Mouse (Mus musculus) embryonic facial prominence, embryonic 15.5 days (tissue): ENCODE measurements around the gene Tll2. TPM values are rescaled to one million over a fixed set of nuclear protein-coding genes. Genes with fewer than 3 reads are reported as not detected.

Experiments used
- ATAC-seq: fragments of 200-750 bp; cut with Nextera tagmentation; 2 replicates; pipeline ENCODE4 v1.8.0; 2017; ENCODE audit warnings: low read depth, moderate TSS enrichment; ENCODE audit not compliant: insufficient number of reproducible peaks, low FRiP score, low TSS enrichment
- H3K27ac ChIP-seq: fragments of 300-500 bp; sonication (generic); replicated peaks from 2 replicates; pipeline ENCODE4 v1.5.1; 2015; ENCODE audit warnings: mild to moderate bottlenecking, inconsistent platforms
- H3K27me3 ChIP-seq: fragments of 300-500 bp; sonication (generic); 2 replicates; pipeline ENCODE4 v1.6.1; 2015; ENCODE audit warnings: inconsistent platforms
- H3K36me3 ChIP-seq: fragments of 300-500 bp; sonication (generic); 2 replicates; pipeline ENCODE4 v1.6.1; 2015; ENCODE audit warnings: mild to moderate bottlenecking, inconsistent platforms
- H3K4me1 ChIP-seq: fragments of 300-500 bp; sonication (generic); 2 replicates; pipeline ENCODE4 v1.6.1; 2015; ENCODE audit warnings: inconsistent platforms
- H3K4me2 ChIP-seq: fragments of 300-500 bp; sonication (generic); replicated peaks from 2 replicates; pipeline ENCODE4 v1.6.1; 2015; ENCODE audit warnings: mild to moderate bottlenecking, inconsistent platforms
- H3K4me3 ChIP-seq: fragments of 300-500 bp; sonication (generic); replicated peaks from 2 replicates; pipeline ENCODE4 v1.5.1; 2015; ENCODE audit warnings: mild to moderate bottlenecking, inconsistent platforms
- H3K9ac ChIP-seq: fragments of 300-500 bp; sonication (generic); 2 replicates; pipeline ENCODE4 v1.6.1; 2015; ENCODE audit warnings: inconsistent platforms
- H3K9me3 ChIP-seq: fragments of 300-500 bp; sonication (generic); replicated peaks from 2 replicates; pipeline ENCODE4 v1.6.1; 2016; ENCODE audit warnings: inconsistent platforms
- WGBS: fragments of 180-500 bp; shearing (Covaris S2); methylation state at CpG from one replicate; pipeline ENCODE4 v1.1.7; 2015; 5-methylcytosine and 5-hydroxymethylcytosine counted together
- polyA plus RNA-seq: library from polyadenylated mRNA; unstranded; fragments of >200 nt; fragmentation: Nextera tagmentation; extraction: Ambion mirVana; gene quantifications from 2 replicates; pipeline ENCODE4 v1.2.1, GENCODE M21; 2015

Tll2 gene
- polyA plus RNA-seq, 1 experiment from 2014 or later: 0.76 TPM

DNA sequence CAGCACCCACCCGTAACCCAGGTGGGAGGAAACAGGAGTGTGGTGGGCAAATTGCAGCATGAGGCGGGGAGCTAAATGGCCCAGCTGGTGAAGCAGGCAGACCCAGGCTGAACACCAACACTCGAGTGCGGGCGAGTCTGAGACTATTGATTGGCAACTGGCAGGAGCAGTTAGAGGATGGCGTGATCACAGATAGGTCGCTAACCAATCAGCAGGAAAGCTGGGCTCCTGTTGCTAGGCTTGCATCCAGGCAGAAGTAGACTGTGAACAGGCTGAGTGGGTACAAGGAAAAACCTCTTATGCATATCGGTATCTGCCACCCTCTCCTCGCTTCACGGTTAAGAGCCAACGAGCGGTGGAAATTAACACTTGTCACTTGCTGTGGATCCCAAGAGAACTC, 9.0 kb downstream of the Tll2 start:
- Histone ChIP-seq H3K9ac (no peak overlapping the region), H3K4me3 (no peak overlapping the region), H3K27ac (no peak overlapping the region), H3K9me3 (no peaks in the 10 kb centered on the region), H3K27me3 (no peaks in the 10 kb centered on the region; the same call in 1 of the 2 replicates), H3K4me1 (no peaks in the 10 kb centered on the region), H3K36me3 (no peaks in the 10 kb centered on the region), H3K4me2 (no peak overlapping the region)
- no peak for ATAC-seq
- 82% methylated on average over 12 of the region's 12 CpGs for WGBS

DNA sequence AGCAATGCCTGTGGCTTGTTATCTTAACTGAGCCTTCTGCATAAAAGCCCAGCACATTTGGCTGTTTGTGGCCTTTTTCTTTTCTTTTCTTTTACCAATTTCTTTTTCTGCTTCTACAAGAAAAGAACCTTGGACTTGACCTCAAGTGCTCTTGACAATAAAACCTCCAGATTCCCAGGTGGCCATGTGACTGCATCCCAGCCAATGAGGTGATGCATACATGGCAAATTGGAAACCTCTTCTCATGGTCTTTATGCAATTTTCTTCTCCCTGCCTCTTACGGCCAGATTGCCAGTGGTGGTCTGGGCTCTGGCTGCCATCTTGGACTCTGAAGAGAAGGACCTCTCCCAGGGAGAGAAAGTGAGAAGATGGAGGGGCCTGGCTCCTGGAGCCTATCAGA, 13.3 kb downstream of the Tll2 start:
- Histone ChIP-seq H3K4me3 (no peak overlapping the region), H3K4me1 (no peaks in the 10 kb centered on the region), H3K27ac (no peak overlapping the region), H3K36me3 (no peaks in the 10 kb centered on the region), H3K27me3 (no peaks in the 10 kb centered on the region), H3K9ac (no peak overlapping the region), H3K9me3 (no peaks in the 10 kb centered on the region), H3K4me2 (no peak overlapping the region)
- 70% methylated on average over 1 of the region's 1 CpGs for WGBS
- ATAC-seq: no peak

DNA sequence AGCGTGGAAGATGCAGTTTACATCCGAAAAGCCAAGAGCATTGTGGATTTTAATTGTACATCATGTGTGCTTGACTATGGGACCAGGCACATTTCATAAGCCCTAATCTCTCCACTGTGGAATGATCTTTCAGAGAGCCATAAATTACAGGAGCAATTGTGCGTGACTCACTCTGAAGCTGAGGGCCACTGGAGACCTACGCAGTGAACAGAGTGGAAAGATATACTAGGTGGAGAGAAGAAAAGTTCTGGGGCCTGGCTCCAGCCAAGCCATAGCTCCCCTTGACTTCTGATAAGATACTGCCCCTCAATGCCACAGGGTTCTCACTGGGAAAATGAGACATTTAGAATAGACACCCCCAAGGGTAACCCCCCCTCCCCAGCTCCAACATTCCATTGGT, 13.7 kb downstream of the Tll2 start:
- Histone ChIP-seq H3K4me2 (no peak overlapping the region), H3K4me3 (no peak overlapping the region), H3K4me1 (no peaks in the 10 kb centered on the region), H3K9me3 (no peaks in the 10 kb centered on the region), H3K27ac (no peak overlapping the region), H3K9ac (no peak overlapping the region), H3K36me3 (no peaks in the 10 kb centered on the region), H3K27me3 (no peaks in the 10 kb centered on the region)
- no peak for ATAC-seq
- 80% methylated on average over 4 of the region's 4 CpGs for WGBS

- Histone ChIP-seq H3K4me1 (no peaks in the 10 kb centered on the region), H3K27me3 (no peaks in the 10 kb centered on the region), H3K9ac (no peak overlapping the region), H3K9me3 (no peaks in the 10 kb centered on the region), H3K27ac (no peak overlapping the region), H3K4me3 (no peak overlapping the region), H3K36me3 (no peaks in the 10 kb centered on the region), H3K4me2 (no peak overlapping the region)
- 73% methylated on average over 9 of the region's 9 CpGs for WGBS
- no peak for ATAC-seq
Observed at GRCm38 (mm10) chr19:41191724-41192123, 14.9 kb downstream of the Tll2 start.

DNA sequence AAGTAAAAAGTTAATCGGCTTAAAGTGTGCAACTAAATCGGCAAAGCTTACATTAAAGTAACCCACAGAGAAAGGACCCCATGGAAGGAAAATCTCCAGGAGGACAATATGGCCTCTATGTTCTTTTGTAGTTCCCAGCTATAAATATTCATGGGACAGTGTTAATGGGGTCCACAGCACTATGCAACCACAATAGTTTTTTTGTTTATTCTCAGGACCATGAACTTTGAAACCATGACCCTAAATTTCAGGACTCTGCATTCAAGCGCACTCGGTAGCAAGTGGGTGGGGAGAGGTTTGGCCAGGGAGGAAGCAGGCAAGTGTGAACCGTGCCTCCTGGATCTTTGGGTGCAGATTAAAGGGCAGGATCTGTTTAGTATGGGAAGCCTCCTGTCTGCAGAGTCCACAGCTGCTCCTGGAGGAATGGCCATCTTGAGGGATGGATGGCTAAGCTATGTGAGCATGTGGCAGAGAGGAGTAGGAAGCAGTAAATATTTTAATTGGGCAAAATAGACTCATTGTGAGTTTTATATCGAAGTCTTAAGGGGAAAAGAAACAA, 15.7 kb downstream of the Tll2 start:
- Histone ChIP-seq H3K36me3 (no peaks in the 10 kb centered on the region), H3K4me3 (no peak overlapping the region), H3K27ac (no peak overlapping the region), H3K9me3 (no peaks in the 10 kb centered on the region), H3K4me1 (no peaks in the 10 kb centered on the region), H3K27me3 (no peaks in the 10 kb centered on the region), H3K9ac (no peak overlapping the region), H3K4me2 (no peak overlapping the region)
- 72% methylated on average over 6 of the region's 6 CpGs for WGBS
- no peak for ATAC-seq

- Histone ChIP-seq H3K9ac (no peak overlapping the region), H3K4me2 (no peak overlapping the region), H3K27me3 (peaks cover 7% of the 10 kb centered on the region; the same call in 1 of the 2 replicates), H3K27ac (no peak overlapping the region), H3K4me3 (no peak overlapping the region), H3K9me3 (no peaks in the 10 kb centered on the region), H3K36me3 (no peaks in the 10 kb centered on the region), H3K4me1 (no peaks in the 10 kb centered on the region)
- 18% methylated on average over 6 of the region's 6 CpGs for WGBS
- ATAC-seq: no peak
Observed at GRCm38 (mm10) chr19:41177331-41177730, 29.3 kb downstream of the Tll2 start.

GRCm38 (mm10) chr19:41176881-41177280, 29.8 kb downstream of the Tll2 start:
- Histone ChIP-seq H3K27ac (no peak overlapping the region), H3K27me3 (peaks cover 7% of the 10 kb centered on the region; the same call in 1 of the 2 replicates), H3K4me3 (no peak overlapping the region), H3K9me3 (no peaks in the 10 kb centered on the region), H3K36me3 (no peaks in the 10 kb centered on the region), H3K9ac (no peak overlapping the region), H3K4me2 (no peak overlapping the region), H3K4me1 (no peaks in the 10 kb centered on the region)
- 62% methylated on average over 2 of the region's 2 CpGs for WGBS
- no peak for ATAC-seq

GRCm38 (mm10) chr19:41165914-41166235, 40.8 kb downstream of the Tll2 start:
- no peaks in the 10 kb centered on the region for H3K36me3 ChIP-seq
- no peak overlapping the region for H3K9ac ChIP-seq
- 85% methylated on average over 5 of the region's 5 CpGs for WGBS
- H3K4me2 ChIP-seq: no peak overlapping the region
- no peaks in the 10 kb centered on the region for H3K9me3 ChIP-seq
- H3K27ac ChIP-seq: no peak overlapping the region
- no peak for ATAC-seq
- H3K4me1 ChIP-seq: no peaks in the 10 kb centered on the region
- H3K4me3 ChIP-seq: no peak overlapping the region
- peaks cover 2% of the 10 kb centered on the region; the same call in 1 of the 2 replicates for H3K27me3 ChIP-seq

DNA sequence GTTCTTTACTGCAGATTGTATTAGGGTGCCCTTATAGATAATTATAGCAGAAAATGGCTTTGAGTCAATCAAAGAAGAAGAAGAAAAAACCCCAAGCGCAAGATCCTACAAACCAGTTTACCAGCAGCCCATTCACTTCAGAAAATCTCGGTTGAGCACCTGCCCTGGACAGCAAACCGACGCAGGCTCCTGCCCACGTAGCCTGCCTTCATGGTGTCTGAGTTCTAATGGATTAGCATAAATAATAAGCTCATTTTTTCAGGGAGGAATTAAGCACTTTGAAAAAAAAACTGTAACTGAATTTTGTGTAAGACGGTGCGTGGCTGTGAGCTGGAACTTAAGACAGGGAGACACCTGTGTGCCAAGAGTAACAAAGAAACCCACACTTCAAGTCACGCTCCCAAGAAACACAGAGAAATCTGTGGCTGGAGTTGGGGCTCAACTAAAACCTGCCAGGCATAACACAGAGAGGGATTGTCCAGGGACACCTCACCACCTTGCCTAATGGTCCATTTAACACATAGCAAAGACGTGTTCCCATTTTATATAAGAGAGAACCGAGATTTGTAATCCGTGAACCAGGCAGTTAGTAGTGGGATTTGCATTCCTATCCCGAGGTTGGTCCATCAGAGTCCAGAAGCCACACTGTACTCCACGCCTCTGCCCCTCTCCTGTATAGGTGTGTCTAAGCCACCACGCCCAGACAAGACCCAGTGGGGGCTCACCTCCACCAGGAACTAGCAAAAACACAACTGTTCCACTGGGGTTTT, 41.3 kb downstream of the Tll2 start:
- H3K27ac ChIP-seq: no peak overlapping the region
- H3K4me1 ChIP-seq: no peaks in the 10 kb centered on the region
- 76% methylated on average over 14 of the region's 14 CpGs for WGBS
- H3K36me3 ChIP-seq: no peaks in the 10 kb centered on the region
- peaks cover 2% of the 10 kb centered on the region; the same call in 1 of the 2 replicates for H3K27me3 ChIP-seq
- ATAC-seq: no peak
- H3K9me3 ChIP-seq: no peaks in the 10 kb centered on the region
- H3K4me3 ChIP-seq: no peak overlapping the region
- H3K9ac ChIP-seq: no peak overlapping the region
- H3K4me2 ChIP-seq: no peak overlapping the region

- no peaks in the 10 kb centered on the region for H3K9me3 ChIP-seq
- no peak overlapping the region for H3K9ac ChIP-seq
- H3K4me1 ChIP-seq: no peaks in the 10 kb centered on the region
- no peak overlapping the region for H3K4me2 ChIP-seq
- no peak overlapping the region for H3K4me3 ChIP-seq
- 54% methylated on average over 10 of the region's 10 CpGs for WGBS
- H3K27ac ChIP-seq: no peak overlapping the region
- peaks cover 2% of the 10 kb centered on the region; the same call in 1 of the 2 replicates for H3K27me3 ChIP-seq
- H3K36me3 ChIP-seq: no peaks in the 10 kb centered on the region
- no peak for ATAC-seq
Observed at GRCm38 (mm10) chr19:41164447-41165095, 42.1 kb downstream of the Tll2 start.

DNA sequence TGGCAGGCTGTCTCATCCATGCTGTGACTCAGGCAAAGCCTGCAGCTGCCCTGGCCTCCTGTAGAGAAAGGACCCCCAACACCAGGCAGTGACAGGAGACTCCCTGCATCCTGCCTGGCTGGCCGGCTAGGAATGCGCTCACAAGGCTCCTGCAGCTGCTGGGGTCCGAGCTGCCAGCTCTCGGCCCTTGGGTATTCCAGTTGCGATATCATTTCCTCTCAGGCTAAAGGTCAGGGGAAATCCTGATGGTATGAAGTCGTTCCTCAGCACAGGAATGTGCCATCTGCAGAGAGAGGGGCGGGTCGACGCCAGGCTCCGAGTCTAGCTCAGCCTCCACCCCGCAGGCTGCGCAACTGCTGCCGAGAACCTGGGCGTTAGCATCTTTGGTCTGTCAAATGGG, 46.2 kb downstream of the Tll2 start:
- no peak overlapping the region for H3K4me3 ChIP-seq
- WGBS: 31% methylated on average over 14 of the region's 14 CpGs
- no peak overlapping the region for H3K9ac ChIP-seq
- H3K27me3 ChIP-seq: peaks cover 5% of the 10 kb centered on the region; the same call in 1 of the 2 replicates
- no peaks in the 10 kb centered on the region for H3K4me1 ChIP-seq
- no peaks in the 10 kb centered on the region for H3K36me3 ChIP-seq
- peak; percentile 66; the same call in 1 of the 2 replicates for ATAC-seq
- H3K27ac ChIP-seq: no peak overlapping the region
- H3K4me2 ChIP-seq: no peak overlapping the region
- no peaks in the 10 kb centered on the region for H3K9me3 ChIP-seq
